29 mouse cellular contexts compared by ENCODE assay signal in the genomic region with DNA sequence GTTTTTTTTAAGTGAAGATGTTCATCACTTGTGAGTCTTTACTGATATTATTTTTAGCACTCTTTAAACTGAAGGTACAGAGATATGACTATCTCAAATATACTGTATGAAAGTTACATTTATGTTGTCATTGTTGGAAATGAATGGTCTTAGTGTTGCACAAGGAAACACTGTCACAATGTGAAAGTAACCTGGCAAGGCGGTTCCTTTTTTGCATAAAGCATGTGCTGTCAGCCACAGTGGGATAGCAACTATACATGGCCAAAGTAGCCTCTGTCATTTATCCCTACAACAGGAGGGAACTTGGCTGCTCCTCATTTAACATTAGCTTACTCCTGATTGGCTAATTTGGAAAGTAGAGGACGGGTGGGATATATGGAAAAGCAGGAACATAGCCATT.
"Had no signal": no experiment of that assay in that cellular context is flagged by ENCODE, and none has a peak within 500 bp of the region (broad histone marks: within the 10 kb centered on the region; RNA-seq: fewer than 3 reads in every experiment).

No protein-coding gene starts in this region.

- H3K27ac ChIP-seq: gastrocnemius, adult 2 months; heart, adult 2 months; heart, embryonic 13.5 days; heart, embryonic 15.5 days; hindbrain, embryonic 10.5 days; hindbrain, embryonic 12.5 days; hindbrain, embryonic 14.5 days; intestine, embryonic 15.5 days; layer of hippocampus, adult 2 months; left cerebral cortex, adult 2 months; limb, embryonic 10.5 days; limb, embryonic 12.5 days; liver, embryonic 13.5 days had no signal

- ATAC-seq: hindbrain, embryonic 16.5 days; inflammation-experienced regulatory T-cells, adult 6 months; intestine, embryonic 15.5 days; intestine, postnatal 0 days had no signal

- H3K36me3 ChIP-seq: heart, embryonic 13.5 days; heart, embryonic 15.5 days; hindbrain, embryonic 10.5 days; hindbrain, embryonic 12.5 days; intestine, embryonic 15.5 days; limb, embryonic 10.5 days; limb, embryonic 12.5 days; liver, embryonic 13.5 days had no signal

- H3K9ac ChIP-seq: heart, embryonic 13.5 days; heart, embryonic 15.5 days; hindbrain, embryonic 12.5 days; hindbrain, embryonic 14.5 days; intestine, embryonic 15.5 days; limb, embryonic 12.5 days; liver, embryonic 13.5 days had no signal

- H3K4me1 ChIP-seq: heart, embryonic 13.5 days; heart, embryonic 15.5 days; hindbrain, embryonic 10.5 days; hindbrain, embryonic 12.5 days; intestine, embryonic 15.5 days; limb, embryonic 10.5 days; limb, embryonic 12.5 days; liver, embryonic 13.5 days had no signal

- DNase-seq: gastrocnemius, adult 2 months; gastrocnemius, postnatal 10 days; gastrocnemius, postnatal 25 days; heart, adult 11 months; heart, adult 2 months; heart, postnatal 14 days; heart, postnatal 4 days; kidney, adult 18-20 months; kidney, adult 8-10 months; kidney, postnatal 10 days; kidney, postnatal 25 days; kidney, postnatal 4 days; liver; liver, embryonic 13.5 days had no signal

- H3K4me2 ChIP-seq: heart, embryonic 11.5 days; heart, embryonic 13.5 days; heart, embryonic 15.5 days; hindbrain, embryonic 12.5 days; hindbrain, embryonic 14.5 days; intestine, embryonic 15.5 days; limb, embryonic 12.5 days; liver, embryonic 11.5 days; liver, embryonic 13.5 days had no signal

- H3K4me3 ChIP-seq: gastrocnemius, adult 2 months; heart, adult 2 months; heart, embryonic 13.5 days; heart, embryonic 15.5 days; hindbrain, embryonic 10.5 days; hindbrain, embryonic 12.5 days; intestine, embryonic 15.5 days; layer of hippocampus, adult 2 months; left cerebral cortex, adult 2 months; limb, embryonic 10.5 days; limb, embryonic 12.5 days; liver, embryonic 13.5 days had no signal

- H3K27me3 ChIP-seq: heart, embryonic 15.5 days; hindbrain, embryonic 12.5 days; intestine, embryonic 15.5 days; limb, embryonic 12.5 days; liver, embryonic 13.5 days had no signal

- H3K9me3 ChIP-seq: heart, embryonic 13.5 days; heart, embryonic 15.5 days; hindbrain, embryonic 10.5 days; hindbrain, embryonic 12.5 days; intestine, embryonic 15.5 days; limb, embryonic 10.5 days; limb, embryonic 12.5 days; liver, embryonic 13.5 days had no signal
